Mouse (Mus musculus) olfactory bulb, adult 2 months (tissue): Measurements from ENCODE around the gene Slc22a4.

Experiments used
- CTCF ChIP-seq: fragments of 200-500 bp; IDR thresholded peaks from 2 replicates; pipeline ENCODE4 v1.5.1; 2012; ENCODE audit warnings: low read depth, mild to moderate bottlenecking, low read length, moderate library complexity; ENCODE audit not compliant: insufficient read depth
- POLR2A ChIP-seq: fragments of 200-500 bp; IDR thresholded peaks from 2 replicates; pipeline ENCODE4 v1.6.1; 2012; ENCODE audit warnings: mild to moderate bottlenecking, low read depth, low read length, moderate library complexity; ENCODE audit not compliant: insufficient read depth

- TF ChIP-seq CTCF (no peak), POLR2A (no peak)
Measured at GRCm38 (mm10) chr11:54011255-54011654, 16.6 kb downstream of the Slc22a4 start.
